Mouse (Mus musculus): ENCODE data around the gene Mmp9.

DNA sequence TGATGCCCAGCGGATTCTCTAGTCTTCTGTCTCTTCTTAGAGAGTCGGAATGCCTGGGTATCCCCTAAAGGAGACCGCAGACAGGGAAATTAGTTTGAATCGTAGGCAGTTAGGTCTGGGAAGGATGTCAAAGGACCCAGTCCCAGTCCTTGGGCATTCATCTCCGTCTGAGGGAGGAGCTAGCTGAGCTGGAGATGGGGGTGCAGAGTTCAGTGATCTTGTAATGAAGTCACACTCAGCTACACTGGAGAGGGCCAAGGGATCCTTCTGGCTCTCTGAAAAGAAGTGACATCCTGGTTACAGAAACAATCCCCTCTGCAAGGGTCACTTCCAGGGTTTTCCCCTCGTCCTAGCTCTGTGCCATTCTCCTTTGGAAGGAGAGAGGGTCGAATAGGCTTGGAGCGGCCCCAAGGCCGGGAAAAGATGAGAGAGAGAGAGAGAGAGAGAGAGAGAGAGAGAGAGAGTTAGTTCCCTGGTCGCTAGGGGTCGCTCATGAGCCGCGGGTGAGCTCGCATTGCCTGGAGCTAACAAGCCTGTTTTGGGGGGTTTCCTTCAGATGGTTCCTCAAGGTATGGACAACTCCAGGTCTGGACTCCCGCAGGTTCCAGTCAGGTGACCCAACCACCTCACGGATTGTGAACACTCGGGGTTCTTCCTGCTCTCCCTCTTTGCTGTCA lies 21.1 kb downstream of the Mmp9 start:
- peak; percentile 84 for TF ChIP-seq CTCF (IDR thresholded peaks at IDR 0.05; ENCODE audit: low read depth)
- no peak for TF ChIP-seq EP300 (IDR thresholded peaks at IDR 0.05; ENCODE audit: low read depth)
